9 mouse cellular contexts compared by ENCODE assay signal in genomic region chr2:153186176-153186591, GRCm38 (mm10). TPM values are rescaled to one million over a fixed set of nuclear protein-coding genes. Genes with fewer than 3 reads are reported as not detected.
A peak's percentile ranks its signal among the peaks of the same experiment; 100 is the strongest.
DNase-seq lines count a peak whose midpoint lies in the region; ATAC-seq lines count a peak whose summit lies in the region.
"Had no signal": no experiment of that assay in that cellular context is flagged by ENCODE, and none has a peak within 500 bp of the region (broad histone marks: within the 10 kb centered on the region; RNA-seq: fewer than 3 reads in every experiment).

No protein-coding gene starts in this region.

- no peak for ATAC-seq in embryonic facial prominence, embryonic 14.5 days (ENCODE audit: low read depth)
- ATAC-seq in lung, embryonic 16.5 days (ENCODE audit: low read depth): peak; percentile 47; the same call in 1 of the 2 replicates
- peak; percentile 53; the same call in 1 of the 2 replicates for ATAC-seq in stomach, embryonic 16.5 days (ENCODE audit: insufficient read depth, low FRiP score)
- no peak for ATAC-seq in kidney, embryonic 14.5 days (ENCODE audit: low FRiP score, low TSS enrichment)
- no peak for ATAC-seq in midbrain, embryonic 14.5 days (ENCODE audit: low FRiP score, low TSS enrichment)

- H3K4me2 ChIP-seq in embryonic facial prominence, embryonic 14.5 days (ENCODE audit: low read depth, low read length): no peak overlapping the region
- no peak overlapping the region for H3K4me2 ChIP-seq in lung, embryonic 16.5 days (ENCODE audit: low read depth, low read length)
- no peak overlapping the region for H3K4me2 ChIP-seq in stomach, embryonic 16.5 days (ENCODE audit: low read depth, low read length)
- H3K4me2 ChIP-seq in kidney, embryonic 14.5 days (replicated peaks; ENCODE audit: low read depth, low read length): no peak overlapping the region
- H3K4me2 ChIP-seq in midbrain, embryonic 14.5 days (ENCODE audit: low read length): no peak overlapping the region

- peaks cover 99% of the 10 kb centered on the region for H3K36me3 ChIP-seq in embryonic facial prominence, embryonic 14.5 days (ENCODE audit: control insufficient read depth, insufficient read depth, low read length)
- H3K36me3 ChIP-seq in embryonic facial prominence, embryonic 10.5 days (replicated peaks): peaks cover 100% of the 10 kb centered on the region
- peaks cover 38% of the 10 kb centered on the region for H3K36me3 ChIP-seq in lung, embryonic 16.5 days (ENCODE audit: control insufficient read depth, insufficient read depth, low read length)
- peaks cover 18% of the 10 kb centered on the region for H3K36me3 ChIP-seq in stomach, embryonic 16.5 days (ENCODE audit: control insufficient read depth, insufficient read depth, low read length)
- peaks cover 88% of the 10 kb centered on the region for H3K36me3 ChIP-seq in kidney, embryonic 14.5 days (ENCODE audit: control insufficient read depth, insufficient read depth, low read length)
- peaks cover 97% of the 10 kb centered on the region for H3K36me3 ChIP-seq in midbrain, embryonic 14.5 days (ENCODE audit: control insufficient read depth, insufficient read depth, low read length)

- H3K27ac ChIP-seq in embryonic facial prominence, embryonic 14.5 days (replicated peaks; ENCODE audit: low read depth, low read length): no peak overlapping the region
- H3K27ac ChIP-seq in embryonic facial prominence, embryonic 10.5 days (replicated peaks): no peak overlapping the region
- H3K27ac ChIP-seq in lung, embryonic 16.5 days (ENCODE audit: low read length): no peak overlapping the region
- H3K27ac ChIP-seq in stomach, embryonic 16.5 days (ENCODE audit: low read length): no peak overlapping the region
- no peak overlapping the region for H3K27ac ChIP-seq in kidney, embryonic 14.5 days (ENCODE audit: low read depth, low read length)
- no peak overlapping the region for H3K27ac ChIP-seq in midbrain, embryonic 14.5 days (replicated peaks; ENCODE audit: low read depth, low read length)
- H3K27ac ChIP-seq: limb, embryonic 10.5 days had no signal

- no peaks in the 10 kb centered on the region for H3K9me3 ChIP-seq in embryonic facial prominence, embryonic 14.5 days (ENCODE audit: control insufficient read depth, low read length)
- H3K9me3 ChIP-seq in embryonic facial prominence, embryonic 10.5 days: no peaks in the 10 kb centered on the region
- H3K9me3 ChIP-seq in lung, embryonic 16.5 days (ENCODE audit: control insufficient read depth, low read length): no peaks in the 10 kb centered on the region
- no peaks in the 10 kb centered on the region for H3K9me3 ChIP-seq in stomach, embryonic 16.5 days (replicated peaks; ENCODE audit: control insufficient read depth, low read length)
- H3K9me3 ChIP-seq in kidney, embryonic 14.5 days (ENCODE audit: control insufficient read depth, low read length): no peaks in the 10 kb centered on the region
- no peaks in the 10 kb centered on the region for H3K9me3 ChIP-seq in midbrain, embryonic 14.5 days (ENCODE audit: control insufficient read depth, low read length)
- H3K9me3 ChIP-seq: limb, embryonic 10.5 days had no signal

- H3K4me1 ChIP-seq in embryonic facial prominence, embryonic 14.5 days (ENCODE audit: control insufficient read depth, insufficient read depth, low read length): no peaks in the 10 kb centered on the region
- H3K4me1 ChIP-seq in embryonic facial prominence, embryonic 10.5 days: no peaks in the 10 kb centered on the region
- H3K4me1 ChIP-seq in lung, embryonic 16.5 days (replicated peaks; ENCODE audit: control insufficient read depth, insufficient read depth, low read length): no peaks in the 10 kb centered on the region
- no peaks in the 10 kb centered on the region for H3K4me1 ChIP-seq in stomach, embryonic 16.5 days (ENCODE audit: control insufficient read depth, insufficient read depth, low read length)
- H3K4me1 ChIP-seq in kidney, embryonic 14.5 days (ENCODE audit: control insufficient read depth, insufficient read depth, low read length): no peaks in the 10 kb centered on the region
- no peaks in the 10 kb centered on the region for H3K4me1 ChIP-seq in midbrain, embryonic 14.5 days (ENCODE audit: control insufficient read depth, insufficient read depth, low read length)
- H3K4me1 ChIP-seq: limb, embryonic 10.5 days had no signal

- no peak overlapping the region for H3K4me3 ChIP-seq in embryonic facial prominence, embryonic 14.5 days (ENCODE audit: low read depth, low read length)
- no peak overlapping the region for H3K4me3 ChIP-seq in embryonic facial prominence, embryonic 10.5 days
- no peak overlapping the region for H3K4me3 ChIP-seq in lung, embryonic 16.5 days (ENCODE audit: low read length)
- no peak overlapping the region for H3K4me3 ChIP-seq in stomach, embryonic 16.5 days (replicated peaks; ENCODE audit: low read length)
- no peak overlapping the region for H3K4me3 ChIP-seq in kidney, embryonic 14.5 days (ENCODE audit: low read length)
- no peak overlapping the region for H3K4me3 ChIP-seq in midbrain, embryonic 14.5 days (replicated peaks; ENCODE audit: low read depth, low read length)
- H3K4me3 ChIP-seq: limb, embryonic 10.5 days had no signal

- 48% methylated on average over 2 of the region's 2 CpGs for WGBS in embryonic facial prominence, embryonic 14.5 days
- 89% methylated on average over 2 of the region's 2 CpGs for WGBS in embryonic facial prominence, embryonic 10.5 days
- WGBS in lung, embryonic 16.5 days: 53% methylated on average over 2 of the region's 2 CpGs
- 57% methylated on average over 2 of the region's 2 CpGs for WGBS in stomach, embryonic 16.5 days
- WGBS in kidney, embryonic 14.5 days: 44% methylated on average over 2 of the region's 2 CpGs
- WGBS in midbrain, embryonic 14.5 days: 85% methylated on average over 2 of the region's 2 CpGs

- intact Hi-C loops in heart, postnatal 10 days (cut with DNase I): no loop called here

- no peaks in the 10 kb centered on the region for H3K27me3 ChIP-seq in embryonic facial prominence, embryonic 14.5 days (replicated peaks; ENCODE audit: control insufficient read depth, insufficient read depth, low read length)
- H3K27me3 ChIP-seq in embryonic facial prominence, embryonic 10.5 days (replicated peaks; ENCODE audit: low read depth, poor library complexity, severe bottlenecking): no peaks in the 10 kb centered on the region
- H3K27me3 ChIP-seq in lung, embryonic 16.5 days (ENCODE audit: control insufficient read depth, insufficient read depth, low read depth, low read length): no peaks in the 10 kb centered on the region
- H3K27me3 ChIP-seq in stomach, embryonic 16.5 days (ENCODE audit: control insufficient read depth, insufficient read depth, low read length): no peaks in the 10 kb centered on the region
- no peaks in the 10 kb centered on the region for H3K27me3 ChIP-seq in kidney, embryonic 14.5 days (ENCODE audit: control insufficient read depth, insufficient read depth, low read length)
- H3K27me3 ChIP-seq in midbrain, embryonic 14.5 days (ENCODE audit: control insufficient read depth, insufficient read depth, low read length): no peaks in the 10 kb centered on the region

- peak; percentile 35 for DNase-seq in embryonic facial prominence, embryonic 14.5 days (ENCODE audit: low spot score)
- DNase-seq in embryonic facial prominence, embryonic 10.5 days (ENCODE audit: low spot score): no peak
- no peak for DNase-seq in lung, postnatal 14 days
- DNase-seq in heart, postnatal 10 days: peak; percentile 17 to 22
- DNase-seq in midbrain, embryonic 14.5 days: no peak

- H3K9ac ChIP-seq in embryonic facial prominence, embryonic 14.5 days (ENCODE audit: low read depth, low read length): no peak overlapping the region
- no peak overlapping the region for H3K9ac ChIP-seq in lung, embryonic 16.5 days (ENCODE audit: low read length)
- no peak overlapping the region for H3K9ac ChIP-seq in stomach, embryonic 16.5 days (ENCODE audit: low read length)
- H3K9ac ChIP-seq in kidney, embryonic 14.5 days (ENCODE audit: low read depth, low read length): no peak overlapping the region
- H3K9ac ChIP-seq in midbrain, embryonic 14.5 days (replicated peaks; ENCODE audit: low read length): no peak overlapping the region

RNA-seq across cellular contexts. Expression of gene Tm9sf4, which starts 25.1 kb away (rescaled TPM):
- polyA plus RNA-seq in embryonic facial prominence, embryonic 14.5 days (2014; fragmentation: Nextera tagmentation; extraction: Ambion mirVana): 97.9 and 100.0 TPM in 2 replicates
- 68.2 and 73.0 TPM in 2 replicates for polyA plus RNA-seq in embryonic facial prominence, embryonic 10.5 days (2016; fragmentation: Nextera tagmentation; extraction: Ambion mirVana)
- polyA plus RNA-seq in lung, embryonic 16.5 days (2015; fragmentation: Nextera tagmentation; extraction: Ambion mirVana): 74.9 and 79.0 TPM in 2 replicates
- total RNA-seq in heart, postnatal 10 days (2021): 10 to 100 TPM; 66.4 to 69.6 TPM
- 86.7 and 93.4 TPM in 2 replicates for polyA plus RNA-seq in stomach, embryonic 16.5 days (2015; fragmentation: Nextera tagmentation; extraction: Ambion mirVana)
- 71.1 and 99.4 TPM in 2 replicates for polyA plus RNA-seq in kidney, embryonic 14.5 days (2014; fragmentation: Nextera tagmentation; extraction: Ambion mirVana)
- 80.1 and 89.8 TPM in 2 replicates for polyA plus RNA-seq in midbrain, embryonic 14.5 days (2014; fragmentation: Nextera tagmentation; extraction: Ambion mirVana)

RNA-seq across cellular contexts. Expression of gene Tspyl3, which starts 39.1 kb away (rescaled TPM):
- 12.0 and 14.7 TPM in 2 replicates for polyA plus RNA-seq in embryonic facial prominence, embryonic 14.5 days (2014; fragmentation: Nextera tagmentation; extraction: Ambion mirVana)
- polyA plus RNA-seq in embryonic facial prominence, embryonic 10.5 days (2016; fragmentation: Nextera tagmentation; extraction: Ambion mirVana): 8.3 and 10.1 TPM in 2 replicates
- 8.4 and 8.7 TPM in 2 replicates for polyA plus RNA-seq in lung, embryonic 16.5 days (2015; fragmentation: Nextera tagmentation; extraction: Ambion mirVana)
- 1 to 10 TPM; 3.0 to 3.2 TPM for total RNA-seq in heart, postnatal 10 days (2021)
- polyA plus RNA-seq in stomach, embryonic 16.5 days (2015; fragmentation: Nextera tagmentation; extraction: Ambion mirVana): 9.2 and 9.9 TPM in 2 replicates
- 5.4 and 9.6 TPM in 2 replicates for polyA plus RNA-seq in kidney, embryonic 14.5 days (2014; fragmentation: Nextera tagmentation; extraction: Ambion mirVana)
- polyA plus RNA-seq in midbrain, embryonic 14.5 days (2014; fragmentation: Nextera tagmentation; extraction: Ambion mirVana): 30.2 and 37.5 TPM in 2 replicates

RNA-seq across cellular contexts. Expression of gene Plagl2, which starts 55.0 kb away (rescaled TPM):
- 19.1 and 21.4 TPM in 2 replicates for polyA plus RNA-seq in embryonic facial prominence, embryonic 14.5 days (2014; fragmentation: Nextera tagmentation; extraction: Ambion mirVana)
- polyA plus RNA-seq in embryonic facial prominence, embryonic 10.5 days (2016; fragmentation: Nextera tagmentation; extraction: Ambion mirVana): 25.6 and 28.1 TPM in 2 replicates
- 14.4 and 17.1 TPM in 2 replicates for polyA plus RNA-seq in lung, embryonic 16.5 days (2015; fragmentation: Nextera tagmentation; extraction: Ambion mirVana)
- 1 to 10 TPM; 5.7 to 7.8 TPM for total RNA-seq in heart, postnatal 10 days (2021)
- 19.6 and 21.8 TPM in 2 replicates for polyA plus RNA-seq in stomach, embryonic 16.5 days (2015; fragmentation: Nextera tagmentation; extraction: Ambion mirVana)
- 17.6 and 26.2 TPM in 2 replicates for polyA plus RNA-seq in kidney, embryonic 14.5 days (2014; fragmentation: Nextera tagmentation; extraction: Ambion mirVana)
- polyA plus RNA-seq in midbrain, embryonic 14.5 days (2014; fragmentation: Nextera tagmentation; extraction: Ambion mirVana): 7.3 and 11.5 TPM in 2 replicates

RNA-seq across cellular contexts. Expression of gene Pofut1, which starts 55.1 kb away (rescaled TPM):
- polyA plus RNA-seq in embryonic facial prominence, embryonic 14.5 days (2014; fragmentation: Nextera tagmentation; extraction: Ambion mirVana): 10.8 and 11.7 TPM in 2 replicates
- 4.7 and 5.6 TPM in 2 replicates for polyA plus RNA-seq in embryonic facial prominence, embryonic 10.5 days (2016; fragmentation: Nextera tagmentation; extraction: Ambion mirVana)
- 6.2 and 6.7 TPM in 2 replicates for polyA plus RNA-seq in lung, embryonic 16.5 days (2015; fragmentation: Nextera tagmentation; extraction: Ambion mirVana)
- 10 to 100 TPM; 19.2 to 22.5 TPM for total RNA-seq in heart, postnatal 10 days (2021)
- 6.7 and 8.2 TPM in 2 replicates for polyA plus RNA-seq in stomach, embryonic 16.5 days (2015; fragmentation: Nextera tagmentation; extraction: Ambion mirVana)
- 9.0 and 10.5 TPM in 2 replicates for polyA plus RNA-seq in kidney, embryonic 14.5 days (2014; fragmentation: Nextera tagmentation; extraction: Ambion mirVana)
- polyA plus RNA-seq in midbrain, embryonic 14.5 days (2014; fragmentation: Nextera tagmentation; extraction: Ambion mirVana): 5.6 and 6.0 TPM in 2 replicates

Comparison
In these comparisons a context has a peak if more than half of its experiments do, and no peak if none do; other contexts are left out.
1. DNase-seq: peak in embryonic facial prominence, embryonic 14.5 days (single experiment) and heart, postnatal 10 days (2 of 2); none in embryonic facial prominence, embryonic 10.5 days (single experiment), lung, postnatal 14 days (single experiment) and midbrain, embryonic 14.5 days (single experiment).
2. ATAC-seq: peak in lung, embryonic 16.5 days (single experiment) and stomach, embryonic 16.5 days (single experiment); none in embryonic facial prominence, embryonic 14.5 days (single experiment), kidney, embryonic 14.5 days (single experiment) and midbrain, embryonic 14.5 days (single experiment).